Mouse (Mus musculus) forebrain, embryonic 14.5 days (tissue): ENCODE data around the gene Olfr781. TPM values are rescaled to one million over a fixed set of nuclear protein-coding genes. Genes with fewer than 3 reads are reported as not detected.

Experiments used
- polyA plus RNA-seq: library from polyadenylated mRNA; unstranded; fragments of >200 nt; fragmentation: Nextera tagmentation; extraction: Ambion mirVana; gene quantifications from 2 replicates; pipeline ENCODE4 v1.2.1, GENCODE M21; 2014

The Olfr781 gene
- polyA plus RNA-seq, 1 experiment from 2014 or later = not detected

Other genes starting within 250 kb of the Olfr781 start
- gene Olfr767, start 245.9 kb upstream of the Olfr781 start, polyA plus RNA-seq = not detected in 2 replicates
- not detected in 2 replicates for gene Olfr768, start 229.5 kb upstream of the Olfr781 start, polyA plus RNA-seq
- gene Olfr769, start 211.0 kb upstream of the Olfr781 start, polyA plus RNA-seq = not detected in 2 replicates
- gene Olfr770, start 189.9 kb upstream of the Olfr781 start, polyA plus RNA-seq = not detected in 2 replicates
- gene Olfr771, start 164.1 kb upstream of the Olfr781 start, polyA plus RNA-seq = not detected in 2 replicates
- gene Olfr772, start 150.9 kb upstream of the Olfr781 start, polyA plus RNA-seq = not detected in 2 replicates
- not detected in 2 replicates for gene Olfr773, start 141.4 kb upstream of the Olfr781 start, polyA plus RNA-seq
- not detected in 2 replicates for gene Olfr774, start 92.7 kb upstream of the Olfr781 start, polyA plus RNA-seq
- gene Olfr775, start 80.4 kb upstream of the Olfr781 start, polyA plus RNA-seq = not detected in 2 replicates
- not detected in 2 replicates for gene Olfr776, start 69.7 kb upstream of the Olfr781 start, polyA plus RNA-seq
- not detected in 2 replicates for gene Olfr777, start 57.4 kb upstream of the Olfr781 start, polyA plus RNA-seq
- gene Olfr780, start 10.7 kb upstream of the Olfr781 start, polyA plus RNA-seq = not detected in 2 replicates
- not detected in 2 replicates for gene Olfr782, start 20.0 kb downstream of the Olfr781 start, polyA plus RNA-seq
- 0.09 TPM in 1 of 2 replicates, not detected in the other for gene Olfr784, start 55.2 kb downstream of the Olfr781 start, polyA plus RNA-seq
- gene Olfr785, start 76.6 kb downstream of the Olfr781 start, polyA plus RNA-seq = not detected in 2 replicates
- gene Olfr786, start 98.5 kb downstream of the Olfr781 start, polyA plus RNA-seq = not detected in 2 replicates
- not detected in 2 replicates for gene Olfr787, start 133.0 kb downstream of the Olfr781 start, polyA plus RNA-seq
- gene Olfr788, start 142.1 kb downstream of the Olfr781 start, polyA plus RNA-seq = not detected in 2 replicates
- not detected in 2 replicates for gene Olfr789, start 155.9 kb downstream of the Olfr781 start, polyA plus RNA-seq
- gene Olfr790, start 169.6 kb downstream of the Olfr781 start, polyA plus RNA-seq = not detected in 2 replicates
- gene Olfr791, start 192.9 kb downstream of the Olfr781 start, polyA plus RNA-seq = not detected in 2 replicates
- gene Olfr792, start 210.3 kb downstream of the Olfr781 start, polyA plus RNA-seq = not detected in 2 replicates
- gene Olfr794, start 238.8 kb downstream of the Olfr781 start, polyA plus RNA-seq = not detected in 2 replicates